Mouse (Mus musculus) megakaryocyte progenitor cell, adult 5-6 weeks (primary cell): ENCODE data around the gene Samd7. TPM values are rescaled to one million over a fixed set of nuclear protein-coding genes. Genes with fewer than 3 reads are reported as not detected.

Experiments used
- ATAC-seq: replicated peaks from 2 replicates; pipeline ENCODE4 v1.8.0; 2016; ENCODE audit warnings: mild to moderate bottlenecking, moderate TSS enrichment, inconsistent platforms; ENCODE audit not compliant: poor library complexity
- total RNA-seq, 2 experiments: library from RNA; stranded (forward) in 1 of 2; stranded (reverse) in 1 of 2; fragments of 157-497, 149-512 nt in 1 of 2; fragments of 200-1000 nt in 1 of 2; gene quantifications; 2 replicates each; pipeline versions ENCODE4 v1.2.3 to v1.2.4; 2015 to 2017

The Samd7 gene
- total RNA-seq, 2 experiments from 2014 or later: not detected

DNA sequence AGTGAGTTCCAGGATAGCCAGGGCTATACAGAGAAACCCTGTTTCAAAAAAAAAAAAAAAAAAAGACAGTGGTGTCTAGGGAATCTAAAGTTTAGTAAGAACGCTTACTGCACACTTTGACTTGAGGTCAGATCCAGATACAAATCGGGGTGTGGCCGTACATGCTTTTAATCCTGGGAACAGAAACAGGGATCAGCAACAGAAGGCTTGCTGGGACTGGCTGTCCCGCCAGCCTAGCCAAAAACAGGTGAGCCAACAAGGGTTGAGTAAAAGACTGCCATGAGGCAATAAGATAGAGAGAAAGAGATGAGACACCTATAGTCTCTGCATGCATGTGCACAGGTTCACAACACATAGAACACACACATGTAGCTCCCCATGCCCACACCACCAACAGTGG lies 8.6 kb downstream of the Samd7 start:
- ATAC-seq: no peak

- ATAC-seq: no peak
Observed at GRCm38 (mm10) chr3:30764877-30765276, 18.8 kb downstream of the Samd7 start.

DNA sequence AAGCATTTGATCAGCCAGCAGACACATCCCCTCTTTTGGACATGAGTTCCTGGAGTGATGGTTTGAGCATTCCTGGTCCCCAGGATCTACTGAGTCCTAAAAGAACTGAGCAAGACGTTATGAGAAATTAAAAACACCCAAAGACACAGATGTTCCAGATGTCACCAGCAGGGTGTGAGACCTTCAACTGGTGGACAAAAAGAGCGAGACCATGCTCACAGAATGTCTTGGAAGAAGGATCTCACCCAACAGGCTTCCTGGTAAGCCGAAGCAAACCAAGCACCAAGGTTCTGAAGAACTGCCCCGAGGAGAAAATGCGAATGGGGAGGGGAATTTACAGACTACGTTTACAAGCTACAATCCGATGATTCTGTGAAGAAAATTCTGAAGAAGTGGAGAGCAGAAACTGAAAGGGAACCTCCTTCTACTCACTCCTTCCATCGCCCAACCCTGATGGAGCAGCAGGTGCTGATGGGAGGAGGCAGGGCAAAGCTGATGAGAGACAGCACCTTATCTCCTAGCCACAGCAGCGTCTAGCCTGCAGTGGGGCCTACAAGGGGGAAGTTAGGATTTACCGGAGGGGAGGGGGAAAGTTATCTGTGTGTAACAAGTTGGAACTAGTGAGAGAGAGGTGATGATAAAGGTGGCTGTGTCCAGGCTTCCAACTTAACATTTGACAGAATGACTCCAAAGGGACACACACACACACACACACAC lies 19.4 kb downstream of the Samd7 start:
- peak; percentile 96 for ATAC-seq

DNA sequence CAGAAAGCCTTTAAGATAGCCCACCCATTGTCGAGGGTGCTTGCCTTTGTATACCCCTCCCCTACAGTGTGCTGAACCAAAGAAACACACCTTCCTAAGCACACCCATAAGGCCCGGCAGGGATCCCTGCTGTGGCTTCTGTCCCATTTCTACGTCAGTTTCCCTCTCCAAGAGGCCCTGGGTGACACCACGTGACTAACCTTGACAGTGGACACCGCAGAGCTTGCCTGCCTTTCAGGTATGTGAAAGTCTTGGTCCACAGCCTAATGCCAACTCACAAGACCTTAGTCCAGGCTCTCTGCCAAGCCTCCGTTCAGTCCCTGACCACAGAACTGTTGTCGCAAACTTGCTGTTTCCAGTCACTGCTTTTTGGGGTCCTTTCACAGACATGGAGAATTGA lies 20.1 kb downstream of the Samd7 start:
- peak; percentile 47 for ATAC-seq

- ATAC-seq: no peak
Observed at GRCm38 (mm10) chr3:30767271-30767670, 21.2 kb downstream of the Samd7 start.

GRCm38 (mm10) chr3:30769755-30770515 lies 23.8 kb downstream of the Samd7 start:
- no peak for ATAC-seq

- ATAC-seq: no peak
Observed at GRCm38 (mm10) chr3:30771560-30771959, 25.5 kb downstream of the Samd7 start.

DNA sequence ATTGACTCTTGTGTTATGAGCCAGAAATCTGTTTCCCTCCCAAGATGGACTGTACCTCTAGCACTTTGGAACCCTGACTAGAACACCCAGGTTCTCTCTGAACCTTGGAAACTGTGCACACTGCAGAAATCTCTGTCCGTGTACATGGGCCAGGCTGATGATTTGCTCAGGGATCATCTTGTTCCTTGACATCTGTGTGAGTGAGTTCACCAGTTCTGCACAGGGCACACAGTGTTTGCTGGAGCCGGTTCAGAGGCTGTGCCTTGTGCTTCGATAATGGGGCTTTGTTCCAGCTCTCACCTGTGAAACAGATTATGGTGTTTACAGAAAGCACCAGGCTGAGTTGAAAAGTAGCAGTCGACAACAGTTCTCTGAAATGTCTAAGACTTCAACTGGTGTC lies 26.5 kb downstream of the Samd7 start:
- no peak for ATAC-seq

GRCm38 (mm10) chr3:30774677-30775076 lies 28.6 kb downstream of the Samd7 start:
- ATAC-seq: no peak

DNA sequence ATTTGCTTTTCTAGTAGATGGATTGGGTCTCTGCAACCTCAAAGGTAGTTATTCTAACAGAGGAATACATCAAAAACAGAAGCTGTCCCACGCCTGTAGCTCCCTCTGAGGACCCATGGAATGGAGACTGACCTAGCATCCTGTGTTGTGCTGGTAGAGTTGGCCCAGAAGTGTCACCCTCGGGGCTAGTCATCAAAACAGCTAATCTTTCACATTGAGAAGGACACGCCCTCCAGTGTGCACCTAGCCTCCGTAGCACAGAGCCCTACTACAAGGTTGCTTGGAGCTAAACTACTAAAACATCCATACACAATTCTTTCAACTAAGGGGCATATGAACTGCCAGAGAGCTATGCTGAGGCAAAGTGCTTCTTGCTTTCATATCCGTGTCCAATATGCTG lies 31.9 kb downstream of the Samd7 start:
- ATAC-seq: no peak

GRCm38 (mm10) chr3:30788531-30788930 lies 42.4 kb downstream of the Samd7 start:
- no peak for ATAC-seq

- ATAC-seq: peak; percentile 92
Observed at GRCm38 (mm10) chr3:30792737-30793402, 46.8 kb downstream of the Samd7 start, which contains the start of gene Sec62. Sec62 (plus strand) TSS chr3:30792875.

- peak; percentile 30 for ATAC-seq
Observed at GRCm38 (mm10) chr3:30793403-30794221, 47.5 kb downstream of the Samd7 start.

DNA sequence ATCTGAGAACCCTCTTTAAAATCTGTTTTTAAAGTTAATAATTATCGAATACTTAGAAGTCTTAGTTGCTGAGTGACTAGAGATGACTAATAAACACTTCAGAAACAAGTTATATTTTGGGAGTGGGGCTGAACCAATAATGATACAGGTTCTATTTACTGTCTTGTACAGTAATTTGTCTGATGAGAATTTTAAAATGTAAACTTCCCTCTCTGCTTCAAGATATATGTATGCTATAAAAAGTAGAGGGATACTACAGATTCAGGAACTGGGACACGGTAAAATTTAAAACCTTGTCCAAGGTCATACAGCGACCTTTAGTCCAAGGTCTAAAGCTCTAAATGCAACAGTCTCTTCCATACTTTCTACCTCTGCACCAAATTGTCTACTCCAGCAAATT lies 56.1 kb downstream of the Samd7 start:
- ATAC-seq: no peak

GRCm38 (mm10) chr3:30812881-30813280 lies 66.8 kb downstream of the Samd7 start:
- ATAC-seq: peak; percentile 29; the same call in 1 of the 2 replicates

Other genes with a start within 250 kb of the Samd7 start
- gene Mecom, start 198.3 kb upstream of the Samd7 start, total RNA-seq (2015): 0.54 and 4.0 TPM in 2 replicates
- 0.17 and 2.3 TPM in 2 replicates for gene Mecom, start 198.3 kb upstream of the Samd7 start, total RNA-seq (2017)
- not detected in 2 replicates for gene Actrt3, start 146.4 kb upstream of the Samd7 start, total RNA-seq (2015)
- gene Actrt3, start 146.4 kb upstream of the Samd7 start, total RNA-seq (2017): not detected in 2 replicates
- gene Mynn, start 144.2 kb upstream of the Samd7 start, total RNA-seq (2015): 22.7 and 27.1 TPM in 2 replicates
- 26.3 and 26.5 TPM in 2 replicates for gene Mynn, start 144.2 kb upstream of the Samd7 start, total RNA-seq (2017)
- gene Lrriq4, start 101.8 kb upstream of the Samd7 start, total RNA-seq (2015): not detected in 2 replicates
- gene Lrriq4, start 101.8 kb upstream of the Samd7 start, total RNA-seq (2017): not detected in 2 replicates
- not detected in 2 replicates for gene Lrrc34, start 98.4 kb upstream of the Samd7 start, total RNA-seq (2015)
- not detected in 2 replicates for gene Lrrc34, start 98.4 kb upstream of the Samd7 start, total RNA-seq (2017)
- gene Lrrc31, start 46.5 kb upstream of the Samd7 start, total RNA-seq (2015): not detected in 2 replicates
- not detected in 2 replicates for gene Lrrc31, start 46.5 kb upstream of the Samd7 start, total RNA-seq (2017)
- 90.6 and 93.2 TPM in 2 replicates for gene Sec62, start 46.6 kb downstream of the Samd7 start, total RNA-seq (2015)
- 66.4 and 100 TPM in 2 replicates for gene Sec62, start 46.6 kb downstream of the Samd7 start, total RNA-seq (2017)
- gene Gpr160, start 109.7 kb downstream of the Samd7 start, total RNA-seq (2015): 98.0 and 103 TPM in 2 replicates
- gene Gpr160, start 109.7 kb downstream of the Samd7 start, total RNA-seq (2017): 50.3 and 70.8 TPM in 2 replicates
- gene Phc3, start 223.1 kb downstream of the Samd7 start, total RNA-seq (2015): 24.0 and 26.8 TPM in 2 replicates
- 10.4 and 13.7 TPM in 2 replicates for gene Phc3, start 223.1 kb downstream of the Samd7 start, total RNA-seq (2017)
- gene Prkci, start 249.5 kb downstream of the Samd7 start, total RNA-seq (2015): 20.1 TPM in 2 replicates
- 18.9 and 19.1 TPM in 2 replicates for gene Prkci, start 249.5 kb downstream of the Samd7 start, total RNA-seq (2017)